Mouse (Mus musculus) lung, postnatal 0 days (tissue): ENCODE results near the gene Ankrd6.

Experiments
- CTCF ChIP-seq: IDR thresholded peaks from 2 replicates; pipeline ENCODE4 v1.5.1; 2016; ENCODE audit warnings: antibody characterized with exemption, mild to moderate bottlenecking
- EP300 ChIP-seq: IDR thresholded peaks from 2 replicates; pipeline ENCODE4 v1.6.1; 2016; ENCODE audit warnings: antibody characterized with exemption, mild to moderate bottlenecking, control low read depth

- TF ChIP-seq CTCF (no peak), EP300 (no peak)
These were observed 66.0 kb downstream of the Ankrd6 start for GRCm38 (mm10) chr4:32884599-32884998.
